Comparison of ENCODE assay signal across 17 mouse cellular contexts in the genomic region with DNA sequence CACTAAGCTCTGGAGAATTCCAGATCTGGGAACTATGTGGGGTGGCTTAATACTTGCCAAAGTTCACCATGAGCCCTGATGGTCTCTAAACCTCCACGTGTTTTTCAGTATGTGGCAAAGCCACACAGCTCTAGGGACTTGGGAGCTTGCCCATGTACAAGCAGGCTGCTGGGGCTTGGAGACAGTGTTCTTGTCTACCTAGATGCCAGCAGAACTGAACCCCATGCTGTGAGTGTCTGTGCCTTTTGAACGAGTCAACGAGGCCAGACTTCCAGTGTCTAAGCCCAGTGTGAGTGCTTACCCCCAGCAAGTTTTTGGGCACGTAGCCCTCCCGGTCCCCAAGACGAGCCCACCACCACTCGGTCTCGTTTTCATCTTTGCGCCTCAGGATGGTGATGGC. TPM values are rescaled to one million over a fixed set of nuclear protein-coding genes. Genes with fewer than 3 reads are reported as not detected.
DNase-seq lines count a peak whose midpoint lies in the region; ATAC-seq lines count a peak whose summit lies in the region.
"Had no signal": no experiment of that assay in that cellular context is flagged by ENCODE, and none has a peak within 500 bp of the region (broad histone marks: within the 10 kb centered on the region; RNA-seq: fewer than 3 reads in every experiment).

No protein-coding gene starts in this region.

- no peak overlapping the region for H3K4me3 ChIP-seq in forebrain, embryonic 13.5 days
- H3K4me3 ChIP-seq in forebrain, embryonic 11.5 days (ENCODE audit: low read depth, low read length), result no peak overlapping the region
- no peak overlapping the region for H3K4me3 ChIP-seq in midbrain, embryonic 13.5 days (replicated peaks)
- H3K4me3 ChIP-seq in midbrain, embryonic 14.5 days (replicated peaks; ENCODE audit: low read depth, low read length), result no peak overlapping the region
- H3K4me3 ChIP-seq in liver, embryonic 15.5 days (replicated peaks), result no peak overlapping the region
- H3K4me3 ChIP-seq: neural tube, embryonic 12.5 days had no signal

- no peak overlapping the region for H3K4me2 ChIP-seq in forebrain, embryonic 13.5 days
- no peak overlapping the region for H3K4me2 ChIP-seq in forebrain, embryonic 11.5 days (ENCODE audit: low read depth, low read length, severe bottlenecking)
- H3K4me2 ChIP-seq in midbrain, embryonic 13.5 days (replicated peaks), result no peak overlapping the region
- no peak overlapping the region for H3K4me2 ChIP-seq in midbrain, embryonic 14.5 days (ENCODE audit: low read length)
- H3K4me2 ChIP-seq in liver, embryonic 15.5 days, result no peak overlapping the region
- H3K4me2 ChIP-seq: neural tube, embryonic 12.5 days had no signal

- H3K9me3 ChIP-seq in forebrain, embryonic 13.5 days (replicated peaks), result no peaks in the 10 kb centered on the region
- no peaks in the 10 kb centered on the region for H3K9me3 ChIP-seq in forebrain, embryonic 11.5 days (ENCODE audit: control insufficient read depth, low read length)
- H3K9me3 ChIP-seq in midbrain, embryonic 13.5 days, result no peaks in the 10 kb centered on the region
- H3K9me3 ChIP-seq in midbrain, embryonic 14.5 days (ENCODE audit: control insufficient read depth, low read length), result no peaks in the 10 kb centered on the region
- H3K9me3 ChIP-seq in liver, embryonic 15.5 days (replicated peaks), result no peaks in the 10 kb centered on the region
- H3K9me3 ChIP-seq: G1E; neural tube, embryonic 12.5 days had no signal

- no peak for ATAC-seq in forebrain, embryonic 13.5 days
- ATAC-seq in forebrain, embryonic 11.5 days (replicated peaks; ENCODE audit: low FRiP score), result no peak
- ATAC-seq in midbrain, embryonic 13.5 days, result no peak
- no peak for ATAC-seq in midbrain, embryonic 14.5 days (ENCODE audit: low FRiP score, low TSS enrichment)
- ATAC-seq in liver, embryonic 15.5 days (ENCODE audit: insufficient read depth), result no peak

- 79% methylated on average over 9 of the region's 9 CpGs for WGBS in forebrain, embryonic 13.5 days
- 88% methylated on average over 9 of the region's 9 CpGs for WGBS in forebrain, embryonic 11.5 days
- 83% methylated on average over 9 of the region's 9 CpGs for WGBS in midbrain, embryonic 13.5 days
- WGBS in midbrain, embryonic 14.5 days, result 87% methylated on average over 9 of the region's 9 CpGs
- WGBS in liver, embryonic 15.5 days (ENCODE audit: insufficient replicate concordance), result 83% methylated on average over 9 of the region's 9 CpGs

- H3K27ac ChIP-seq in forebrain, embryonic 13.5 days, result peak overlapping the region; percentile 61
- no peak overlapping the region for H3K27ac ChIP-seq in forebrain, embryonic 11.5 days (ENCODE audit: low read depth, low read length)
- peak overlapping the region; percentile 55 for H3K27ac ChIP-seq in midbrain, embryonic 13.5 days
- H3K27ac ChIP-seq in midbrain, embryonic 14.5 days (replicated peaks; ENCODE audit: low read depth, low read length), result no peak overlapping the region
- 0 out of 2 replicates have a peak overlapping the region, but pooled peaks have one; percentile 9 for H3K27ac ChIP-seq in liver, embryonic 15.5 days (replicated peaks)
- H3K27ac ChIP-seq: macrophage; neural tube, embryonic 12.5 days; stomach, postnatal 0 days had no signal

- H3K36me3 ChIP-seq in forebrain, embryonic 13.5 days (ENCODE audit: poor library complexity, severe bottlenecking), result peaks cover 89% of the 10 kb centered on the region
- no peaks in the 10 kb centered on the region; the same call in 1 of the 2 replicates for H3K36me3 ChIP-seq in forebrain, embryonic 11.5 days (ENCODE audit: control insufficient read depth, insufficient read depth, low read length)
- peaks cover 99% of the 10 kb centered on the region for H3K36me3 ChIP-seq in midbrain, embryonic 13.5 days
- peaks cover 98% of the 10 kb centered on the region for H3K36me3 ChIP-seq in midbrain, embryonic 14.5 days (ENCODE audit: control insufficient read depth, insufficient read depth, low read length)
- H3K36me3 ChIP-seq in liver, embryonic 15.5 days (replicated peaks), result peaks cover 83% of the 10 kb centered on the region

- H3K9ac ChIP-seq in forebrain, embryonic 13.5 days, result no peak overlapping the region
- no peak overlapping the region for H3K9ac ChIP-seq in forebrain, embryonic 11.5 days (ENCODE audit: low read length)
- no peak overlapping the region for H3K9ac ChIP-seq in midbrain, embryonic 13.5 days (replicated peaks)
- H3K9ac ChIP-seq in midbrain, embryonic 14.5 days (replicated peaks; ENCODE audit: low read length), result no peak overlapping the region
- no peak overlapping the region for H3K9ac ChIP-seq in liver, embryonic 15.5 days
- H3K9ac ChIP-seq: neural tube, embryonic 12.5 days had no signal

- DNase-seq in forebrain, embryonic 11.5 days (ENCODE audit: low spot score), result no peak
- no peak for DNase-seq in midbrain, embryonic 14.5 days
- DNase-seq in cerebellum, postnatal 36 days, result peak; percentile 56 to 61
- DNase-seq in natural killer cell, adult 2 months (ENCODE audit: low spot score in 2 of 2), result no peak
- no peak for DNase-seq in kidney, postnatal 25 days
- DNase-seq: heart, postnatal 10 days; kidney, adult 11 months; layer of hippocampus, adult 9-11 months; lung, adult 18-20 months; spleen, adult 18-20 months had no signal

- peaks cover 11% of the 10 kb centered on the region; the same call in 1 of the 2 replicates for H3K4me1 ChIP-seq in forebrain, embryonic 13.5 days
- no peaks in the 10 kb centered on the region for H3K4me1 ChIP-seq in forebrain, embryonic 11.5 days (replicated peaks; ENCODE audit: control insufficient read depth, insufficient read depth, low read length)
- H3K4me1 ChIP-seq in midbrain, embryonic 13.5 days (replicated peaks), result peaks cover 7% of the 10 kb centered on the region
- H3K4me1 ChIP-seq in midbrain, embryonic 14.5 days (ENCODE audit: control insufficient read depth, insufficient read depth, low read length), result no peaks in the 10 kb centered on the region
- H3K4me1 ChIP-seq in liver, embryonic 15.5 days (replicated peaks), result peaks cover 53% of the 10 kb centered on the region
- H3K4me1 ChIP-seq: neural tube, embryonic 12.5 days had no signal

- H3K27me3 ChIP-seq in forebrain, embryonic 13.5 days, result no peaks in the 10 kb centered on the region
- H3K27me3 ChIP-seq in forebrain, embryonic 11.5 days (ENCODE audit: control insufficient read depth, insufficient read depth, low read length), result no peaks in the 10 kb centered on the region
- H3K27me3 ChIP-seq in midbrain, embryonic 13.5 days, result no peaks in the 10 kb centered on the region
- H3K27me3 ChIP-seq in midbrain, embryonic 14.5 days (ENCODE audit: control insufficient read depth, insufficient read depth, low read length), result no peaks in the 10 kb centered on the region
- no peaks in the 10 kb centered on the region for H3K27me3 ChIP-seq in liver, embryonic 15.5 days
- H3K27me3 ChIP-seq: neural tube, embryonic 12.5 days had no signal

RNA-seq across cellular contexts. Expression of a gene that starts 16.0 kb away (rescaled TPM):
- polyA plus RNA-seq in forebrain, embryonic 13.5 days (2015; fragmentation: Nextera tagmentation; extraction: Ambion mirVana), result 42.4 and 45.6 TPM in 2 replicates
- polyA plus RNA-seq in forebrain, embryonic 11.5 days (2014; fragmentation: Nextera tagmentation; extraction: Ambion mirVana), result 66.5 and 68.4 TPM in 2 replicates
- polyA plus RNA-seq in midbrain, embryonic 13.5 days (2015; fragmentation: Nextera tagmentation; extraction: Ambion mirVana), result 34.7 and 36.6 TPM in 2 replicates
- polyA plus RNA-seq in midbrain, embryonic 14.5 days (2014; fragmentation: Nextera tagmentation; extraction: Ambion mirVana), result 29.7 and 33.7 TPM in 2 replicates
- polyA plus RNA-seq in liver, embryonic 15.5 days (2015; fragmentation: Nextera tagmentation; extraction: Ambion mirVana), result 64.4 and 78.6 TPM in 2 replicates

RNA-seq across cellular contexts. Expression of a gene that starts 16.3 kb away (rescaled TPM):
- 5.5 and 6.6 TPM in 2 replicates for polyA plus RNA-seq in forebrain, embryonic 13.5 days (2015; fragmentation: Nextera tagmentation; extraction: Ambion mirVana)
- 19.6 and 20.1 TPM in 2 replicates for polyA plus RNA-seq in forebrain, embryonic 11.5 days (2014; fragmentation: Nextera tagmentation; extraction: Ambion mirVana)
- polyA plus RNA-seq in midbrain, embryonic 13.5 days (2015; fragmentation: Nextera tagmentation; extraction: Ambion mirVana), result 3.9 and 4.4 TPM in 2 replicates
- polyA plus RNA-seq in midbrain, embryonic 14.5 days (2014; fragmentation: Nextera tagmentation; extraction: Ambion mirVana), result 2.3 and 3.2 TPM in 2 replicates
- polyA plus RNA-seq in liver, embryonic 15.5 days (2015; fragmentation: Nextera tagmentation; extraction: Ambion mirVana), result 5.1 and 5.7 TPM in 2 replicates

Comparison
In these comparisons a context has a peak if more than half of its experiments do, and no peak if none do; other contexts are left out.
1. H3K27ac ChIP-seq: peak in forebrain, embryonic 13.5 days (single experiment), midbrain, embryonic 13.5 days (single experiment) and liver, embryonic 15.5 days (single experiment); none in forebrain, embryonic 11.5 days (single experiment) and midbrain, embryonic 14.5 days (single experiment).
2. DNase-seq: peak in cerebellum, postnatal 36 days (2 of 2); none in forebrain, embryonic 11.5 days (single experiment), midbrain, embryonic 14.5 days (single experiment), natural killer cell, adult 2 months (0 of 2) and kidney, postnatal 25 days (0 of 2).